Mouse (Mus musculus) CH12.LX (cell line): Measurements from ENCODE around the gene Acot7. TPM values are rescaled to one million over a fixed set of nuclear protein-coding genes. Genes with fewer than 3 reads are reported as not detected.

ENCODE experiments used
- DNase-seq: peaks from one replicate; pipeline ENCODE4 v3.0.0-alpha.2; 2013; ENCODE audit errors: extremely low read depth
- H3K27ac ChIP-seq: 2 replicates; pipeline ENCODE4 v1.5.1; 2012; ENCODE audit warnings: low read depth, mild to moderate bottlenecking, control low read depth, moderate library complexity; ENCODE audit not compliant: insufficient read depth
- H3K27me3 ChIP-seq: replicated peaks from 2 replicates; pipeline ENCODE3; 2012; ENCODE audit warnings: inconsistent platforms
- H3K36me3 ChIP-seq, 2 experiments: replicated peaks in 1 of 2; 2 replicates each; pipeline versions ENCODE3 to v1.6.1; 2012; ENCODE audit warnings: inconsistent platforms in 1 of 2, low read length in 1 of 2, mild to moderate bottlenecking in 1 of 2, mixed read lengths in 1 of 2, moderate library complexity in 1 of 2; ENCODE audit not compliant: control insufficient read depth in 1 of 2, insufficient read depth in 1 of 2
- H3K4me1 ChIP-seq, 2 experiments: 2 replicates each; pipeline ENCODE4 v1.6.1; 2012; ENCODE audit warnings: inconsistent platforms in 1 of 2, moderate library complexity in 1 of 2; ENCODE audit not compliant: insufficient read depth in 2 of 2, control insufficient read depth in 1 of 2
- H3K4me2 ChIP-seq: 2 replicates; pipeline ENCODE4 v1.6.1; 2012; ENCODE audit warnings: low read depth, mild to moderate bottlenecking, control low read depth; ENCODE audit not compliant: poor library complexity, insufficient read depth, severe bottlenecking
- H3K4me3 ChIP-seq, 3 experiments: fragments of 150-350 bp in 1 of 3; sonication (generic) in 1 of 3; replicated peaks in 1 of 3; 2 replicates each; pipeline versions ENCODE3 to v1.5.1; 2011 to 2012; ENCODE audit warnings: low read depth in 2 of 3, low read length in 2 of 3, mild to moderate bottlenecking in 2 of 3, moderate library complexity in 2 of 3, control low read depth in 1 of 3, improper control_type of control experiment in 1 of 3, inconsistent platforms in 1 of 3, mixed read lengths in 1 of 3; ENCODE audit not compliant: poor library complexity in 1 of 3
- H3K79me2 ChIP-seq: replicated peaks from 2 replicates; pipeline ENCODE4 v1.6.1; 2012; ENCODE audit warnings: mild to moderate bottlenecking, moderate library complexity; ENCODE audit not compliant: control insufficient read depth, poor library complexity, insufficient read depth, severe bottlenecking; ENCODE audit errors: extremely low read depth
- H3K9ac ChIP-seq: 2 replicates; pipeline ENCODE4 v1.6.1; 2012; ENCODE audit warnings: low read depth, mild to moderate bottlenecking, control low read depth, moderate library complexity; ENCODE audit not compliant: insufficient read depth
- H3K9me3 ChIP-seq: replicated peaks from 2 replicates; pipeline ENCODE3; 2012; ENCODE audit warnings: low read length, inconsistent platforms, mixed read lengths
- CHD1 ChIP-seq: IDR thresholded peaks from 2 replicates; pipeline ENCODE4 v1.6.1; 2012; ENCODE audit warnings: low read depth, low read length, improper control_type of control experiment, inconsistent platforms
- CHD2 ChIP-seq: IDR thresholded peaks from 2 replicates; pipeline ENCODE4 v1.6.1; 2011; ENCODE audit warnings: low read length, improper control_type of control experiment
- CTCF ChIP-seq, 2 experiments: IDR thresholded peaks in 1 of 2; conservative IDR thresholded peaks in 1 of 2; 2 replicates each; pipeline ENCODE4 v1.5.1; 2011 to 2012; ENCODE audit warnings: low read depth in 2 of 2, low read length in 2 of 2, improper control_type of control experiment in 1 of 2, inconsistent platforms in 1 of 2, mild to moderate bottlenecking in 1 of 2, moderate library complexity in 1 of 2
- ELF1 ChIP-seq: IDR thresholded peaks from 2 replicates; pipeline ENCODE4 v1.6.1; 2014; ENCODE audit warnings: low read depth, mild to moderate bottlenecking, inconsistent platforms, low read length, improper control_type of control experiment
- EP300 ChIP-seq: IDR thresholded peaks from 2 replicates; pipeline ENCODE4 v1.6.1; 2011; ENCODE audit warnings: low read length, improper control_type of control experiment
- ETS1 ChIP-seq: conservative IDR thresholded peaks from 2 replicates; pipeline ENCODE4 v1.6.1; 2012; ENCODE audit warnings: low read depth, mild to moderate bottlenecking, inconsistent platforms, low read length, improper control_type of control experiment, moderate library complexity
- IRF4 ChIP-seq: IDR thresholded peaks from 2 replicates; pipeline ENCODE4 v1.6.1; 2014; ENCODE audit warnings: low read depth, mild to moderate bottlenecking, inconsistent platforms, low read length, improper control_type of control experiment
- JUN ChIP-seq: IDR thresholded peaks from 2 replicates; pipeline ENCODE4 v1.6.1; 2011; ENCODE audit warnings: low read depth, mild to moderate bottlenecking, low read length, improper control_type of control experiment, moderate library complexity; ENCODE audit not compliant: insufficient read depth
- KAT2A ChIP-seq: IDR thresholded peaks from 2 replicates; pipeline ENCODE4 v1.6.1; 2012; ENCODE audit warnings: low read length, improper control_type of control experiment, inconsistent platforms; ENCODE audit not compliant: insufficient replicate concordance
- MEF2A ChIP-seq: IDR thresholded peaks from 2 replicates; pipeline ENCODE4 v1.6.1; 2014; ENCODE audit warnings: low read depth, mild to moderate bottlenecking, inconsistent platforms, low read length, improper control_type of control experiment, borderline replicate concordance
- MYC ChIP-seq: IDR thresholded peaks from 2 replicates; pipeline ENCODE4 v1.6.1; 2011; ENCODE audit warnings: low read depth, mild to moderate bottlenecking, improper control_type of control experiment, low read length
- PAX5 ChIP-seq: IDR thresholded peaks from 2 replicates; pipeline ENCODE4 v1.6.1; 2012; ENCODE audit warnings: low read length, inconsistent platforms, mixed read lengths
- RAD21 ChIP-seq: IDR thresholded peaks from 2 replicates; pipeline ENCODE4 v1.6.1; 2011; ENCODE audit warnings: low read depth, mild to moderate bottlenecking, low read length, improper control_type of control experiment, moderate library complexity
- RCOR1 ChIP-seq: conservative IDR thresholded peaks from 2 replicates; pipeline ENCODE4 v1.6.1; 2012; ENCODE audit warnings: low read depth, mild to moderate bottlenecking, inconsistent platforms, low read length, improper control_type of control experiment
- SIN3A ChIP-seq: IDR thresholded peaks from 2 replicates; pipeline ENCODE4 v1.6.1; 2012; ENCODE audit warnings: low read length, improper control_type of control experiment, inconsistent platforms
- SMC3 ChIP-seq: IDR thresholded peaks from 2 replicates; pipeline ENCODE4 v1.6.1; 2011; ENCODE audit warnings: low read depth, low read length, improper control_type of control experiment
- TBP ChIP-seq: conservative IDR thresholded peaks from 2 replicates; pipeline ENCODE4 v1.6.1; 2011; ENCODE audit warnings: low read depth, low read length, improper control_type of control experiment
- TCF12 ChIP-seq: IDR thresholded peaks from 2 replicates; pipeline ENCODE4 v1.6.1; 2014; ENCODE audit warnings: low read depth, mild to moderate bottlenecking, inconsistent platforms, low read length, improper control_type of control experiment
- UBTF ChIP-seq: IDR thresholded peaks from 2 replicates; pipeline ENCODE4 v1.6.1; 2012; ENCODE audit warnings: low read depth, mild to moderate bottlenecking, inconsistent platforms, low read length, improper control_type of control experiment, moderate library complexity
- ZC3H11A ChIP-seq: IDR thresholded peaks from 2 replicates; pipeline ENCODE4 v1.6.1; 2012; ENCODE audit warnings: low read depth, mild to moderate bottlenecking, inconsistent platforms, low read length, improper control_type of control experiment
- ZKSCAN1 ChIP-seq: IDR thresholded peaks from 2 replicates; pipeline ENCODE4 v1.6.1; 2012; ENCODE audit warnings: low read depth, inconsistent platforms, low read length, improper control_type of control experiment, borderline replicate concordance
- ZMIZ1 ChIP-seq: IDR thresholded peaks from 2 replicates; pipeline ENCODE4 v1.6.1; 2012; ENCODE audit warnings: low read depth, mild to moderate bottlenecking, inconsistent platforms, low read length, improper control_type of control experiment
- ZNF384 ChIP-seq: IDR thresholded peaks from 2 replicates; pipeline ENCODE4 v1.6.1; 2012; ENCODE audit warnings: low read depth, low read length, improper control_type of control experiment, inconsistent platforms
- dilution Hi-C: fragments of 300-500 bp; cut with MboI; formaldehyde crosslinking; loops from 2 replicates; pipeline ENCODE4 v1.14.3; 2020; ENCODE audit warnings: low sequenced_read_pairs; ENCODE audit not compliant: extremely low pct_unique_long_range_greater_than_20kb, extremely low pct_ligation_motif_present
- in situ Hi-C: fragments of 300-500 bp; cut with MboI; formaldehyde crosslinking; loops from 3 replicates; pipeline ENCODE4 v1.14.3; 2019; ENCODE audit warnings: low sequenced_read_pairs, low pct_ligation_motif_present, low pct_unique_long_range_greater_than_20kb, mixed read lengths
- polyA plus RNA-seq: library from polyadenylated mRNA; unstranded; fragments of >175 nt; gene quantifications from 2 replicates; pipeline ENCODE4 v1.2.1, GENCODE M21; 2012; ENCODE audit warnings: low read depth; ENCODE audit not compliant: insufficient read length
- total RNA-seq, 2 experiments: library from RNA; depleted of rRNA; stranded (reverse); fragments of 300-350 nt in 1 of 2; fragments of >200 nt in 1 of 2; gene quantifications; 2 replicates each; pipeline ENCODE4 v1.2.3; 2012 to 2014

Gene Acot7
- total and polyA plus RNA-seq, 3 experiments, result 29.0 to 71.1 (median 61.6) TPM

GRCm38 (mm10) chr4:152161601-152162000 lies 16.3 kb upstream of the Acot7 start:
- no peaks in the 10 kb centered on the region for H3K79me2 ChIP-seq
- H3K9me3 ChIP-seq, result peaks cover 18% of the 10 kb centered on the region
- H3K9ac ChIP-seq, result no peak overlapping the region
- no peak for TF ChIP-seq ELF1
- no peak for TF ChIP-seq SMC3
- TF ChIP-seq JUN, result no peak
- TF ChIP-seq TCF12, result no peak
- TF ChIP-seq ZNF384, result no peak
- TF ChIP-seq TBP, result no peak
- no peaks in the 10 kb centered on the region for H3K36me3 ChIP-seq
- dilution Hi-C loops, result no loop called here
- H3K27me3 ChIP-seq, result peaks cover 50% of the 10 kb centered on the region
- in situ Hi-C loops, result no loop called here
- no peak overlapping the region for H3K4me2 ChIP-seq
- H3K27ac ChIP-seq, result no peak overlapping the region
- H3K4me1 ChIP-seq, result peaks cover 11 to 29% of the 10 kb centered on the region in 2 experiments
- no peak for DNase-seq
- H3K4me3 ChIP-seq, result no peak overlapping the region

- DNase-seq, result no peak
- peaks cover 18% of the 10 kb centered on the region for H3K9me3 ChIP-seq
- TF ChIP-seq ZNF384 (no peak), MYC (no peak), TCF12 (no peak), IRF4 (no peak), ZC3H11A (no peak), KAT2A (no peak)
- in situ Hi-C loops, result no loop called here
- H3K36me3 ChIP-seq, result no peaks in the 10 kb centered on the region
- no peak overlapping the region for H3K4me2 ChIP-seq
- peaks cover 41% of the 10 kb centered on the region for H3K27me3 ChIP-seq
- H3K27ac ChIP-seq, result no peak overlapping the region
- H3K4me1 ChIP-seq, result peaks cover 11 to 29% of the 10 kb centered on the region in 2 experiments
- no peaks in the 10 kb centered on the region for H3K79me2 ChIP-seq
- no peak overlapping the region for H3K4me3 ChIP-seq
- dilution Hi-C loops, result no loop called here
- H3K9ac ChIP-seq, result no peak overlapping the region
Observed at GRCm38 (mm10) chr4:152162748-152163147, 15.2 kb upstream of the Acot7 start.

- Histone ChIP-seq H3K4me2 (peak overlapping the region; percentile 73), H3K9me3 (peaks cover 5% of the 10 kb centered on the region), H3K36me3 (no peaks in the 10 kb centered on the region), H3K27ac (peak overlapping the region; percentile 27), H3K79me2 (no peaks in the 10 kb centered on the region), H3K9ac (no peak overlapping the region), H3K27me3 (peaks cover 27% of the 10 kb centered on the region), H3K4me3 (peak overlapping the region in 1 of 3 experiments; percentile 10), H3K4me1 (peaks cover 11 to 21% of the 10 kb centered on the region in 2 experiments)
- dilution Hi-C loops (no loop called here), in situ Hi-C loops (no loop called here)
- DNase-seq, result peak; percentile 65
- TF ChIP-seq RAD21 (peak; percentile 22; the same call in 1 of the 2 replicates), PAX5 (no peak), ZKSCAN1 (no peak), UBTF (no peak), RCOR1 (0 out of 2 replicates have a peak, but pooled peaks have one; percentile 6), KAT2A (no peak), ZNF384 (no peak), ZMIZ1 (no peak), ETS1 (no peak), ELF1 (no peak), IRF4 (peak; percentile 83), SIN3A (no peak), CHD1 (no peak), MEF2A (no peak), CTCF (conservative IDR thresholded peaks at IDR 0.05 in 1 of 2, IDR thresholded peaks at IDR 0.05 in 1 of 2; ENCODE audit: low read depth in 2 of 2, low read length in 2 of 2) (peak; percentile 51 to 76), TBP (0 out of 2 replicates have a peak, but pooled peaks have one; percentile 54), CHD2 (no peak), JUN (no peak), EP300 (peak; percentile 54; the same call in 1 of the 2 replicates)
Observed at GRCm38 (mm10) chr4:152165036-152165931, 12.7 kb upstream of the Acot7 start.
